Mouse (Mus musculus): ENCODE results near the gene Jarid2. TPM values are rescaled to one million over a fixed set of nuclear protein-coding genes. Genes with fewer than 3 reads are reported as not detected.
A peak's percentile ranks its signal among the peaks of the same experiment; 100 is the strongest.

Gene Jarid2
- polyA plus RNA-seq, 1 experiment from 2014 or later: 84.6 TPM

DNA sequence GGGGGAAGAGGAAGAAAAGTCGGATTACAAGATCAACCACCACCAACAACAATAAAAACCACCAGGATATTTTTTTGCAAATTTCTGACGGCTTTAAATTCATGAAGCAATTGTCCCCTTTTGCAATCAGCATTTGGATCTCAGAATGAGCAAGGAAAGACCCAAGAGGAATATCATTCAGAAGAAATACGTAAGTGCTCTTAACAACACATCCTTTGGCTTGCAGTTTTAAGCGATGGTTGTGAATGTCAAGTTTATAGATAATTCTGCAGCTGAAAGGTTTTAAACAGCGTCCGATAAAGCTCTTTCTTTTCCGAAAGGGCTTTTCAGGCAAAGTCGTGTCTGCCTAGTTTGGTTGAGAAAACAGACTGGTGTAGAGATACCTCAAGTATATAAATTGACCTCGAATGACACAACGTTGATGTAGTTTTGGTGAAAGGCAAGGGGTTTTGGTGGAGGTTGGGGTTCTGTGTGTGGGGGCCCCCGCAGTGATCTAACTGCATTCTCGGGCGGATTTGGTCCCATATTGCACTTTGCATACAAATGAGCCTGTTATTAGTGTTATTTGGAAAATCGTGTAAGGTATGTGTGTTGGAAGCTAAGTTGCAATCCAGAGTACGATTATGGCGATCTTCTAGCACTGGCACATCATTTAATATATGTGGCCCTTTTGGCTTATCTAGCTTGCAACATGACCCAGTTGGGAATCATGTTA, 2.6 kb downstream of the Jarid2 start:
- Histone ChIP-seq H3K4me2 (replicated peaks) (peak overlapping the region; percentile 93), H3K36me3 (no peaks in the 10 kb centered on the region), H3K9ac (peak overlapping the region; percentile 77), H3K4me1 (peaks cover 23% of the 10 kb centered on the region), H3K4me3 (peak overlapping the region; percentile 74), H3K27ac (no peak overlapping the region), H3K27me3 (no peaks in the 10 kb centered on the region), H3K9me3 (replicated peaks) (no peaks in the 10 kb centered on the region)
- WGBS: under 1% methylated on average over 16 of the region's 16 CpGs
- no peak for ATAC-seq (ENCODE audit: low FRiP score)

DNA sequence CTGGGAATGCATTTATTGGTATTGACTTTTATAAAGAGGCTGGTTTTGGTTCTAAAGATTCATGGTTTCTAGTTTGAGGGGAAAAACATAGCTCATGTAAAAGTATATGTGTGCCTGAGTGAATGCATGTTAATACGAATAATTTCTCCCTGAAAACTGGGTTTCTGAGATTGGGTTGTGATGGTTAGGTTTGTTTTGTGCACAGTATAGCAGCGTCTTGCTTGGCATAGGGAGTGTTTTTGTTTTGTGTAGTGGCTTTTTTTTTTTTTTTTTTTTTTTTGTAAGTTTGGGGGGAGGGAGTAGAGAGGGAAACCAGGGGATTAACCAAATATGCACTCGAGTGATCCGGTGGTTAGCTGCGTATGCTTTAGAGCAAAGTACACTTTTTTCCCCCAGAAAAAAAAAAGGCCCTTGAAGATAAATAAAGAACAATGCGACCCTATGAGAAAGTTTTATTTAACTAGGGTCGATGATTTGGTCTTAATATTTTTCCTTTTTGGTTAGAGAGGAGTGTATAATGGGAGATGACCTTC, 3.2 kb downstream of the Jarid2 start:
- WGBS: under 1% methylated on average over 7 of the region's 7 CpGs
- Histone ChIP-seq H3K4me1 (peaks cover 23% of the 10 kb centered on the region), H3K4me2 (replicated peaks) (peak overlapping the region; percentile 93), H3K27ac (no peak overlapping the region), H3K36me3 (no peaks in the 10 kb centered on the region), H3K9ac (peak overlapping the region; percentile 77), H3K9me3 (replicated peaks) (no peaks in the 10 kb centered on the region), H3K27me3 (no peaks in the 10 kb centered on the region), H3K4me3 (peak overlapping the region; percentile 74)
- ATAC-seq (ENCODE audit: low FRiP score): no peak

DNA sequence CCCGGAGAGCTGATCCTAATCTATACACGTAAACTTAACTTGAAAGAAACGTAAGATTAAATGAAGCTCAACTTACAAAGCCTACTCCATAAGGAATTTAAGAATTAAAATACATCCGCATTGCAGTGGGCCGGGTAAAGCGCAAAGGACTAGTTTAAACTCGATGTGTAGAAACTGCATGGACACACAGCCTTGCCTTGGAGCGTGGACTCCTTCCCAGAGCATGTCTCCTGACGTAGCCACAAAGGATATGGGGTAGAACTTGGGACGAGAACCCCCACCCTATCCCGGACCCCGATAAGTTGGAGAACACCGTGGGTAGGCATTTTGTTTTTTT, 3.7 kb downstream of the Jarid2 start:
- Histone ChIP-seq H3K4me2 (replicated peaks) (peak overlapping the region; percentile 93), H3K27ac (peak overlapping the region; percentile 64), H3K27me3 (no peaks in the 10 kb centered on the region), H3K9me3 (replicated peaks) (no peaks in the 10 kb centered on the region), H3K36me3 (no peaks in the 10 kb centered on the region), H3K4me1 (peaks cover 23% of the 10 kb centered on the region), H3K9ac (peak overlapping the region; percentile 77), H3K4me3 (peak overlapping the region; percentile 74)
- under 1% methylated on average over 13 of the region's 13 CpGs for WGBS
- no peak; the same call in 1 of the 2 replicates for ATAC-seq (ENCODE audit: low FRiP score)

DNA sequence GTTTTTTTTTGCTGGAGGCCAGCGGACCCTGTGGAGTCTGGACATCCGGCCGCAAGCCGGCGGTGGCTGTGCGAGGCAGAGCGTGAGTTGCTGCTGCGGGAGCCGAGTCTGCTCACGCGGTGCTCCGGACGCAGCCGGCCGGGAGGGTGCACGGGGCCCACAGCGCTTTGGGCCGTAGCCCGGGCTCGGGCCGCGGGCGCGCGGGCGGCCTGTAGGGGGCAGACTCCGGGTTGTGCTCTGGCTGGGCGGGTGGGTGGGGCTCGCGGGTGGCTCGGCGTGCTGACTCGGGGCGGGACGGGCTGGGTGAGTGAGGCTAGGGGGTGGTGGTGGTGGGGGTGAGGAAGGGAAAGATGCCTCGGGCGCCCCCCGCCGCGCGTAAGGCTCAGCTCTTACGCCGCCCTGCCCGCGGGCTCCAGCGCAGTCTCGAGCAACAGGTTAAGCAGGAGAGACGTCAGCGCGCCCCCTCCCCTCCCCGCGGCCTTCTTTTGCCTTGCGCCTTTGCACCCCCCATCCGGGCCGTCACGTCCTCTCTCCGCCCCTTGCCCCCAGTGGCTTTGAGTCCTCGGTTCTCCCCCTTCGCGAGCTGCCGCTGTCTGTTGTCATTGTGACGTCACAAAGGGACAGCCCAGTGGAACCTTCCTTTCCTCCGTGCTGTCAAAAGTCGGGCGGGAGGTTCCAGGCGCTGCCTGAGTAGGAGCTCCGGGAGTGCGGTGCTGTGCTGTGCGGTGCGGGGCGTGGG, 4.3 kb downstream of the Jarid2 start:
- peak overlapping the region; percentile 77 for H3K9ac ChIP-seq
- peak overlapping the region; percentile 64 for H3K27ac ChIP-seq
- no peaks in the 10 kb centered on the region for H3K9me3 ChIP-seq (replicated peaks)
- WGBS: 0% methylated on average over 57 of the region's 71 CpGs
- H3K4me3 ChIP-seq: peak overlapping the region; percentile 74
- ATAC-seq (ENCODE audit: low FRiP score): peak; percentile 39
- peaks cover 20% of the 10 kb centered on the region for H3K4me1 ChIP-seq
- peak overlapping the region; percentile 93 for H3K4me2 ChIP-seq (replicated peaks)
- H3K27me3 ChIP-seq: no peaks in the 10 kb centered on the region
- no peaks in the 10 kb centered on the region for H3K36me3 ChIP-seq

DNA sequence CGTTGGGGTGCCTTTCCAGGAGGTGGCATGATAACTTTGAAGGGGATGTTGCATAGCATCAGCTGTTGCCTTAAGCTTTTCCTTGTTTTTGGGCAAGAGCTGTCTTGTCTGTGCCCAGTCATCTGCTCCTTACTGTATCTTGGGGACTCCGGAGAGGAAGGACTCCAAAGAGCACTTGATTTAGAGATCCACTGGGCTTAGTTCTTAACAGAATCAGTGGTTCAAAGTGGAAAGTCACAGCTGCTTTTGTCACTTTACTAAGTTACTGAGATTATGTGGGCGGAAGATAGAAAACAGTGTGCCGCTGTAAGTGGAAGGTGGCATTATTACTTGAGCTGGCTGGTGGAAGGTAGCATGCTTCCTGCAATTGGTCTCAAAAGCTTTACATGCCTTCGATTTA, 5.2 kb downstream of the Jarid2 start:
- Histone ChIP-seq H3K27ac (no peak overlapping the region), H3K4me1 (peaks cover 13% of the 10 kb centered on the region), H3K27me3 (no peaks in the 10 kb centered on the region), H3K36me3 (no peaks in the 10 kb centered on the region), H3K9me3 (replicated peaks) (no peaks in the 10 kb centered on the region), H3K4me2 (replicated peaks) (peak overlapping the region; percentile 93), H3K9ac (peak overlapping the region; percentile 77), H3K4me3 (peak overlapping the region; percentile 74)
- no peak for ATAC-seq (ENCODE audit: low FRiP score)
- 70% methylated on average over 5 of the region's 5 CpGs for WGBS

DNA sequence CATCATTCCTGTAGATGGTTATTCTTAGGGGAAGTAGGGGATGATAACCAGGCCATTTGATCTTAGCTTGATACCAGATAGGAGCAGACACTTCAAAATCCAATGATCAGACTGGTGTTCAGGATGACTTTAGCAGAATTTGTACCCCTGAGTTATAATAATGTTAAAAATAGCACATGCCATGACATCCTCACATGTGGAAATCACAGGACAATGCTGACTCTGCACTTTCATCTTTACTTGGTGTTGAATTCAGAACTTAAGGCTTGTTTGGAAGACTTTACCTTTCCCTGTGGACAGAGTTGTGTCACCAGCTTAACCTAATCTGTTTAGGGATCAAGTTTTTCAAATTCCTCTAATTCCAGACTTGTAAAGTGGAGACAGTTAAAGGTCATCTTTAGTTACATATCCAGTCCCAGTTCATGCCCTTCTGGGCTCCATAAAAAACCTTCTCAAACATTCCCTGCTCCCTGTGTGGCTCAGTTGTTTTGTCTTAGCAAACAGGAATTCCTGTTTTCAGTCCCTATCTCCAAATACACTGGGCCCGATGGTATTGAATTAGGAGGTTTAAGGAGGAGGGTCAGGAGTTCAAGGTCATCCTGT, 5.9 kb downstream of the Jarid2 start:
- peaks cover 11% of the 10 kb centered on the region for H3K4me1 ChIP-seq
- no peaks in the 10 kb centered on the region for H3K27me3 ChIP-seq
- no peaks in the 10 kb centered on the region for H3K9me3 ChIP-seq (replicated peaks)
- no peak overlapping the region for H3K9ac ChIP-seq
- no peak for ATAC-seq (ENCODE audit: low FRiP score)
- WGBS: 47% methylated on average over 1 of the region's 1 CpGs
- H3K27ac ChIP-seq: no peak overlapping the region
- no peak overlapping the region for H3K4me3 ChIP-seq
- no peak overlapping the region for H3K4me2 ChIP-seq (replicated peaks)
- no peaks in the 10 kb centered on the region for H3K36me3 ChIP-seq

DNA sequence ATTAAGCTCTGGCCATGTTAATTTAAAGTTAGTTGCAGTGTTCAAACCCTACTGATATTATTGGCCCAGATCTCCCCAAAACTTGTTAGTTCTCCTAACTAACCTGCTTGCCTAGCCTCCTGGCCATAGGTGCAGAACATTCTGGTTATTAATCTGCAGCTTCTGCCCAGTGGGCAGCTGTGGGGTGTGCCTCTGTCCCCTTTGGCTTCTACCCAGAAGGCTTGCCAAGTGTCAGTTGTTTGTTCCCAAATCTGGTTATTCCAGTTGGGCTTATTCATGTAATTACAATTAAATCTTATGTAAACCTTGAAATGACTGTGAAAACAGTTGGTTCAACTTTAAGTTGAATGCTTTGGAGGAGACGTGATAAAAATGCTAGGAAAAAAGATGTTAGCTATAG, 8.0 kb downstream of the Jarid2 start:
- Histone ChIP-seq H3K27ac (no peak overlapping the region), H3K9ac (no peak overlapping the region), H3K4me1 (peaks cover 11% of the 10 kb centered on the region), H3K4me2 (replicated peaks) (no peak overlapping the region), H3K36me3 (no peaks in the 10 kb centered on the region), H3K27me3 (no peaks in the 10 kb centered on the region), H3K9me3 (replicated peaks) (no peaks in the 10 kb centered on the region), H3K4me3 (no peak overlapping the region)
- 87% methylated on average over 1 of the region's 1 CpGs for WGBS
- ATAC-seq (ENCODE audit: low FRiP score): no peak

DNA sequence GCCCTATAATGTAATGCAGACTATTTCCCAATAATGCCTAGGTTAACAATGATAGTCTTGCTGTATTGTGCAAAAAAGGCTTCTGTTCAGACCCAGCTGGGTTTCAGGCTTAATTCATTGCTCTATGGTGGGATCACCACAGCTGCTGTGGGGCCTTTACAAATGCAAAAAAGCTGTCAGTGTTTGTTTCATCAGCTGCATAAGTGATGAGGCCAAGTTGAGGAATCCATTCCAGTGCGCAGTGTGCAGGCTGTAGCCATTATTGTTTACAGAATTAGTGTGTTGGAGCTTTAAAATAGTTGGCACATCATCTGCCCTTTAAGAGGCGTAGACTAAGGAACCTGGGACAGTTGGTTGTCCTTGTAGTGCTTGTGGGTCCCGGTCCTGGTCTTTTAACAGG, 22.5 kb downstream of the Jarid2 start:
- no peaks in the 10 kb centered on the region for H3K27me3 ChIP-seq
- H3K4me1 ChIP-seq: peaks cover 67% of the 10 kb centered on the region
- 28% methylated on average over 3 of the region's 3 CpGs for WGBS
- no peak overlapping the region for H3K4me3 ChIP-seq
- H3K9me3 ChIP-seq (replicated peaks): no peaks in the 10 kb centered on the region
- ATAC-seq (ENCODE audit: low FRiP score): peak; percentile 90
- no peak overlapping the region for H3K9ac ChIP-seq
- H3K36me3 ChIP-seq: no peaks in the 10 kb centered on the region
- peak overlapping the region; percentile 78 for H3K27ac ChIP-seq
- H3K4me2 ChIP-seq (replicated peaks): no peak overlapping the region

DNA sequence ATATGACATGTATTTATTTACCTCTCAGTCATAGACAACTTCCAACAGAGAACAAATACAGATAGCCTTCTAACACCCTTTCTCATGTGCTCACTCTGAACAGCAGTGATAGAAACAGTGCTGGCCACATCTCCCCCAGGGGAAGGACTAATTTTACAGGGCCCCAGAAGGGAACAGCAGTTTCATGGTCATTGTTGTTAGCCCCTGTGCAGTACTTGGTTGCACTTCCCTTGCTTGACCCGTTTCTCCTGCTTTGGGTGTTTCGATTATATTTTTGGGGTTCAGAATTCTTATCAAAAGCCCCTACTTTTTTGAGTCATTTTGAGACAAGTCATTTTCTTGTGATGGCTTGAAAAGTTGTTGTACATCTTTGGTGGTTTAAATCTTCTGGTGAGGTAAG, 23.9 kb downstream of the Jarid2 start:
- Histone ChIP-seq H3K27me3 (no peaks in the 10 kb centered on the region), H3K4me1 (peaks cover 55% of the 10 kb centered on the region)

DNA sequence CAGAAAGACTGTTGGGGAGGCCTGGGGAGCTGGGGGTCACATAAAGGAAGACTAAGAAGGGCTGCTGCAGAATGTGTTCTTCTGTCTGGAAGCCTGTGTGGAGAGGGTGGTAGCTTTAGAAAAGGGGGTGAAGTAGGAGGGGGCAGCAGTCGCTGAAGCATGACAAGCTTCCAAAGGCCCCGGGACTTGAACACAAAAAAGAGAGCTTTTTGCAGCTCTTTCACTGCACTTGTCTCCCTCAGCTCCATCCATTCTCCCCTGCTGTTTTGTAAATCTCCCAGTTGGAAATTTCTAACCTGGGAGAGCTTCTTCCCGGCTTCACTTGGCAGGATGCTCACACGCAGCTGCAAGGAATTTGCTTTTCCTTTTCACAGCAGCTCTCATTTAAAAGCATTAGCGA, 26.2 kb downstream of the Jarid2 start:
- H3K27ac ChIP-seq: peak overlapping the region; percentile 56; the same call in 1 of the 2 replicates
- WGBS: 3% methylated on average over 5 of the region's 5 CpGs
- peaks cover 48% of the 10 kb centered on the region for H3K4me1 ChIP-seq
- H3K4me2 ChIP-seq (replicated peaks): no peak overlapping the region
- no peak overlapping the region for H3K9ac ChIP-seq
- H3K36me3 ChIP-seq: no peaks in the 10 kb centered on the region
- no peaks in the 10 kb centered on the region for H3K9me3 ChIP-seq (replicated peaks)
- H3K27me3 ChIP-seq: no peaks in the 10 kb centered on the region
- ATAC-seq (ENCODE audit: low FRiP score): 0 out of 2 replicates have a peak, but pooled peaks have one; percentile 53
- no peak overlapping the region for H3K4me3 ChIP-seq

More for the DNA sequence above, 23.9 kb downstream of the Jarid2 start:
- no peak overlapping the region for H3K27ac ChIP-seq
- H3K9ac ChIP-seq: no peak overlapping the region
- no peak for ATAC-seq (ENCODE audit: low FRiP score)
- H3K4me2 ChIP-seq (replicated peaks): no peak overlapping the region
- no peak overlapping the region for H3K4me3 ChIP-seq
- no peaks in the 10 kb centered on the region for H3K36me3 ChIP-seq
- no peaks in the 10 kb centered on the region for H3K9me3 ChIP-seq (replicated peaks)
- 87% methylated on average over 2 of the region's 2 CpGs for WGBS

DNA sequence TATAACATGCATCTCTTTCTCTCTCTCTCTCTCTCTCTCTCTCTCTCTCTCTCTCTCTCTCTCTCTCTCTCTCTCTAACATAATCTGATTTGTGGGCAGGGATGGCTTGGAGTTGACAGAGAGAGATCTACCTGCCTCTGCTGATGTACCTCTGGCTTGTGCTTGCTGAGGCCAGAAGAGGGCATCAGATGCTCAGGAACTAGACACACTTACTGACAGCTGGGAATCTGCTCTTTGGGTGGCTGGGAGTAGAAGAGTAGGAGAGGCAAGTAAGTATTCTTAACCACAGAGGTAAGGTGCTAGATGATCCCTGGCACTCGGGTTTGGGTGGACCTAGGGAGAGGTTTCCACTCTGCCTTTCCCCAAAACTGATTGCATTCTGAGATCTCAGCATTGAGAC, 29.5 kb downstream of the Jarid2 start:
- no peak for ATAC-seq (ENCODE audit: low FRiP score)
- H3K9ac ChIP-seq: no peak overlapping the region
- H3K27ac ChIP-seq: no peak overlapping the region
- H3K9me3 ChIP-seq (replicated peaks): no peaks in the 10 kb centered on the region
- WGBS: 84% methylated on average over 1 of the region's 1 CpGs
- no peak overlapping the region for H3K4me3 ChIP-seq
- peaks cover 31% of the 10 kb centered on the region for H3K4me1 ChIP-seq
- no peaks in the 10 kb centered on the region for H3K27me3 ChIP-seq
- H3K4me2 ChIP-seq (replicated peaks): no peak overlapping the region
- H3K36me3 ChIP-seq: no peaks in the 10 kb centered on the region

DNA sequence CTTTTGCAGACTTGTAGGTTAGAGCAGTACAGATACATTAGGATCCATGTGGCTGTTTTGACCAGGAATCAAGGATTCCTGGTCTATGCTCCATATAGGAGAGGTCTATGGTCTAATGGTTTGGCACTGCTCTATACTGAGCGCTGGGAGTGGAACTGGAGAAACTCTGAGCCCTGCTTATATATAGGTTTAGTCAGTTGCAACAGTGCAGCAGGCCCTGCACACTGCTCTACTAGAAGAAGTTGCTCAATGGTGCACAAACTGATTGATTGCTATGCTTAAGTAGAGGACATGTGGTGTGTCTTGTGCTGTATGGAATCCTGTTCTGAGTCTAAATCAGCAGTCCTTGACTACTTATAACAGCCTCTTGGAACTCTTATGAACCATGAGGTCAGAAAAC, 31.5 kb downstream of the Jarid2 start:
- H3K36me3 ChIP-seq: no peaks in the 10 kb centered on the region
- no peaks in the 10 kb centered on the region for H3K9me3 ChIP-seq (replicated peaks)
- peaks cover 14% of the 10 kb centered on the region for H3K4me1 ChIP-seq
- ATAC-seq (ENCODE audit: low FRiP score): no peak
- 94% methylated on average over 1 of the region's 1 CpGs for WGBS
- no peak overlapping the region for H3K4me3 ChIP-seq
- no peaks in the 10 kb centered on the region for H3K27me3 ChIP-seq
- no peak overlapping the region for H3K4me2 ChIP-seq (replicated peaks)
- no peak overlapping the region for H3K27ac ChIP-seq
- no peak overlapping the region for H3K9ac ChIP-seq

Measured in hindbrain, embryonic 12.5 days (tissue).